Mouse (Mus musculus) cerebellum, adult (tissue): Measurements from ENCODE around the gene Zfp704.

Experiments used
- ATAC-seq: cut with Nextera tagmentation; 2 replicates; pipeline ENCODE4 v1.9.2; 2017; ENCODE audit warnings: mild to moderate bottlenecking, moderate library complexity, mixed read lengths; ENCODE audit not compliant: insufficient number of reproducible peaks, low FRiP score, low TSS enrichment

Zfp704 gene

DNA sequence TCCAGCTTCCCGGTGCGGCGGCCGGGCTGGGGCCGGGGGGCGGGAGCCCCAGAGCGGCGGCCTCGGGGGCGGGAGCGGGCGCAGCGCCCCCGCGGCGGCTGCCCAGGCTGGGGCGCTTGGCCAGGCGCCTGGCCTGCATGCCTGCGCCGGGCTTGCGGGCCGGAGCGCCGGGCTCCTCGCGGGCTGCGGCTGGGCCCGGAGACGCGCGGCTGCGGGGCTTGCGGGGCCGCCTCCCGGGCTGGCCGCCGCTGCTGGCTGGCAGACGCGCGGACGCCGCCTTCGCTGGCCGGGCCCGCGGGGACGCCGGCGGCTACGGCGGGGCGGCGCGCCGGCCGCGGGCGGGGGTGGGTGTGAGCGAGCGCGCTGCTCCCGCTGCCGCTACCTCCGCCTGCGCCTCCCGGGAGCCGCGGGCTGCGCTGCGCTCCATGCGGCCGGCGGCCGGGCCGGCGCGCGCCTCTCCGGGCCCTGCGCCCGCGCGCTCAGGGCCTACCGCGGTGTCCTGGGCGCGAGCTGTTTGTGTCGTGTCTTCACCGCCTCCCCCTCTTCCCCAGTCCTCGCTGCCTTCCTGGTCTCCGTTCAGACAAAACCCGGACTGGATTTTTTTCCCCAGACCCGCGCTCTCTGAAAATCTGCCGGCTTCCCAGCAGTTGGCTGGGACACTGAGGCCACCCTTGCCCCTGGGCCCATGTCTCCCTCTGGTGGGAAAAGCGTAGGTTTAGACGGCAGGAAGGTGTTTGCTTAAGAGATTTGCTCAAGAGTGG is at the start of gene Zfp704:
TSS of gene Zfp704 (minus strand) at position 505 of the 761 bp plus-strand sequence.
- peak; percentile 85 for ATAC-seq

DNA sequence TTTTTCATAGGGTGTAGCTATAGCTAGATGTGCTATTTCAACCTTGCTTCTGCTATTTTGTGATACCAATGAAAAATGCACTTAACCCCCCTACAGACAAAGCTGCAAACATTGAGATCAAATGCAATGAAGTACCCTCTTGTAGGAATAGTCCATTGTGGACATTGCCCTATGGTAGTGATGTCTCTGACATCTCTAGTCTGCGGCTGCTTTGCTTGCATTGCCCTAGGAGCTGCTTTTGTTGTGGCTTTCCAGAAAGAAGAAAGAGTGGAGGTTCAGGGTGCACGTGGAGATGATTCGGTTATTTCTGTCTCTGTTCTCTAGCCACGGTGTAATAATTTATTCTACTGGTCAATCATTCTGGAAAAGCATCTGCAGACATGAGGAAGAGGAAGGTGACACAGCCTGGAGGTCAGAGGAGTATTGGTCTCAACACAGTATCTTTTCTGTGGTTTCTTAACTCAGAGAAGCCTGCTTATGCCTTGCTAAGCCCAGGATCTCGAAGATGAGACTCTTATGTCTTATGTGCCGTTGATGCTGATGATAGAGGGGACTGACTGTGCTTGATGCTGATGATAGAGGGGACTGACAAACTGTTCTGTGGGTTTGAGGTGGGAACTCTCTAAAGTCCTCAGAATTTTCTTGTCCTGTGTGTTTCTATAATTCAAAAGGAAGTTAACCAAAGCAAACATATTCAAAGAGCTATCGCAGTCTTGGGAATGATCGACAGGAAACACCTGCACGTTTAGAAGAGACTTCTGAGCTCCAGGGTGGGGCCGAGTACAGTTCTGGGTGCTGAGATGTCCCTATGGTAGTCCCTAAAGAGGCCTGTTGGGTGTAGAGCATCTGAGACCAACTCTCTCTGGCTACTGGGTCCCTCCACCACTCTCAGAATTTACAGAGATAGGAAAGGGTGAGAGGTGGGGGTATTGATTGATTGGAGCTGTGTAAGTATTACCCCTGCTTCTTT is 23.4 kb upstream of the Zfp704 start:
- no peak for ATAC-seq

DNA sequence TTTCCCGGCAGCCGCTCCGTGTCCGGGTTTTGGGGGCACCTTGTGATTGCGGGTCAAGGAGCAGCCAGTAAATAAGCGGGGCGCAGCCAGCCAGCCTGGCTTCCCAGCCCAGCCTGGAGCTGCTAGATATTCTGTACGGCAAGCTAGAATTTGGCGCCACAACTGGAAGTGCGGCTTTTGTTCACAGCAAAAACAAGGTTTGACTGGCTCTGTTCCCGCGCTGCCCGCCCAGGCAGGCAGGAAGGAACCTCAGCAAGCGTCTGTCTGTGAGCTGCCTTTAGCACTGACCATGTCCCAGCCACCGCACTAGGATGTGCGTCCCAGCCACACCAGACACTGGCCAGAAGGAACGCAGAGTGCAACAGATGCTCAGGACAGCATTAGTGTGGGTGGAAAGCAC is 20.1 kb upstream of the Zfp704 start:
- ATAC-seq: peak; percentile 49; the same call in 1 of the 2 replicates

DNA sequence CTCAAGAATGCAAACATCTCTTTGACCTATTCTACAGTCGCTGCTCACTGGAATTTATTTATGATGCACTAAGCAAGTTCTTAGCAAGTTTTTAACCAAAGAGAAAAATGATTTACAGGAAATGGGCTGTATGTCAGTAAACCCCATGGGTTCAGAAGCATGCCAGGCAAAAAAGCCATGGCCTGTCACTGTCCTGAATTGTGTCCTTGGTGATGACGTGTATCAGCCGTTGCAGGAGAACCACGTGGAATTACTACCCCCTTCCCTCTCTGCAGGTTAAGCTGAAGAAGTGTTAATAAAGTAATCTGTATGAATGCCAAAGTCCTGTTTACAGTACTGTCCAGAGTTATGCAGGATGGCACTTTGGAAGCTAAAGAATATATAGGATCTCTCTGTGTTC is 18.2 kb upstream of the Zfp704 start:
- no peak for ATAC-seq

- no peak for ATAC-seq
These were observed 16.3 kb upstream of the Zfp704 start for GRCm38 (mm10) chr3:9626149-9626548.

DNA sequence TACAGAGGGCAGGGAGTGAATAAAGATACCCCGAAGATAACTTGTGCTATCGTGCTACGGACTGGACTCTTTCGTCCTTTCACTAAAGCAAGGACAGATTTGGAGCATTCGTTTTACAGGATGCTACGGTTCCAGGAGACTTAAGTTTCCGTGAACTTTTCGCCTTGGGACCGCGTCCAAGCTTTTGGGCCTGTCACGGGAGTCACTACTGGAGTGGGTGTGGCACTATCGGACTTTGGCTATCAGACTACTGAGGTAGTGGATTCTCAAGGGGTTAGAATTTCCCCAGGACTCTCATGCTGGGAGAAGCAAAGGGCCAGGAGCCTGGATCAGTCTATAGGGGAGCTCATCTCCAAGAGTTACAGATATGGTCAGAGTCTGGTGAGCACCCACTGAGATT is 10.7 kb upstream of the Zfp704 start:
- ATAC-seq: no peak

GRCm38 (mm10) chr3:9619562-9620275 is 9.8 kb upstream of the Zfp704 start:
- ATAC-seq: no peak

- ATAC-seq: no peak
These were observed 7.2 kb upstream of the Zfp704 start for GRCm38 (mm10) chr3:9617101-9617500.

GRCm38 (mm10) chr3:9614676-9615075 is 4.8 kb upstream of the Zfp704 start:
- ATAC-seq: no peak

- no peak for ATAC-seq
These were observed 4.1 kb upstream of the Zfp704 start for GRCm38 (mm10) chr3:9614011-9614410.

DNA sequence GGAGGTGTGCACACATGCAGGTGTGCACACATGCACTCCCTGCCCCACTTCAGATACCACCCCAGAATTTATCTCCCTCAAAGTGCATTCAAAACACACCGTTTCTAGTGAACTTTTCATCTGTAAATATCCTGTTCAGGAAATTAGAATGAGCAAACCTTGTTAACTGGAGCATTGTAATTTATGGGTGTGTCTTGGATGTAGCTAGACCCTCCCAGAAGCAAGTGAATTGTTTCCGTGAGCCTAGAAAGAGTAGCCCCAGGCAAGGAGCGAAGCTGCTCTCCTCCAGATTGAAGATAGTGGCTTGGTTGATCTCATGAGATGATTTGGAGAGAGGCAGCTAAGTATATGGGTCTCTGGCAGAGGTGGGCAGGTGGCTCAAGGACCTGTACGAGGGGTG is 1.3 kb upstream of the Zfp704 start:
- ATAC-seq: no peak

DNA sequence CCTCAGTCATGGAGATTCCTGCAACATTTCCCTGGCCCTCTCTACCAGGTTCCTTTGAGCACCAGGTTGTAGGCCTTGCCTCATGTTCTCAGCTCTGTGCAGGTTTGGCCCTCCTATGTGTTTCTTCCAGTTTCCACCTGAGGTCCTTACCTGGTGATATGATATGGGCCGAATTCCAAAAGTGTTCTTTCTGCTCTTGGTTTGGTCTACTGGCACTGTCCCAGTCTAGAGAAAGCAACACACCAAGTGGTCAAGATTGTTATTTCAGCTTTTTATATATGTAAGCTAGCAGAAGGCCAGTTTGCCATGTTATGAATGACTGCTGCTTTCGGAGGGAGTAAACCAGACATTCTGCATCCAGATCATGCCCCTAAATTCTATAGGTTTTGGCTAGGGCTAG is 541 bp upstream of the Zfp704 start:
- ATAC-seq: peak; percentile 4; the same call in 1 of the 2 replicates

- ATAC-seq: 0 out of 2 replicates have a peak, but pooled peaks have one; percentile 23
These were observed 842 bp downstream of the Zfp704 start for GRCm38 (mm10) chr3:9608906-9609580.

DNA sequence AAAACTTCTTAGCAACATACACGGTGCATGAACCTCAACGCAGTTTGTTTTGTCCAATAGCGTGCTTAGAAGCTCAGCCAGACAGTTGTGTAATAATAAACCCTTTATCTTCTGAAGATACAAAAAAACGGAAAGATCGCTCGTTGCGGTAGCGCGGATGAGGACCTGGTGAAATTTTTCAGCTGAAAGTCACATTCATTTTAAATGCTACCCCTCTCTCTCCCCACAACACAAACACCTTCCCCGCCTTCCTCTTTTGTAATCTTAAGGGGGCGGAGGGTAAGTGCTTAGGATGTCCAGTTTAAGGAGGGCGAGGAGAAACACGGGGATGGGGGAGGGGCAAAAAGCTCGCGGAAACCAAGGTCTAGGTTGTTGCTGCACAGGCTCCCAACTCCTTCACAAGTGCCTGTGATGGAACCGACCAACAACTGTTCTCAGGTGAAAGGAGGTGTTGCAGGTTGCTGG is 1.4 kb downstream of the Zfp704 start:
- ATAC-seq: 0 out of 2 replicates have a peak, but pooled peaks have one; percentile 3

DNA sequence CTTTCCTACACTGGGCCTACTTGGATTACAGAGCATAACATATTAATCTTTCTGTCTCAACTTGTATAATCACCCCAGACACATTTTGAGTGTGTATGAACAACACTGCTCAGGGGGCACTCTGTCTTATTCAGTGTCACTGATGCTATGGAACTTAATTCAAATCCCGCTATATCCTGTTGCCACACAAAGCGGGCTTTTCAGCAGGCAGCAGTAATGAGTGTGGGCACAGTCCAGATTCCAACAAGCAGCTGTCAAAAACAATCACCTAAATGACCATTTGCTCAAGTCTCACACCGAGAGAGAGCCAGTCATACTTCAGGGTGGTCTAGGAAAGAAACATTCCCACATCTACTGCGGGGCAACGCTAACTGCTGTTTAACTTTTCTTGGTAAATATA is 2.2 kb downstream of the Zfp704 start:
- no peak for ATAC-seq

GRCm38 (mm10) chr3:9605784-9606706 is 3.8 kb downstream of the Zfp704 start:
- ATAC-seq: no peak

GRCm38 (mm10) chr3:9604941-9605340 is 4.9 kb downstream of the Zfp704 start:
- no peak for ATAC-seq

GRCm38 (mm10) chr3:9603866-9604265 is 6.0 kb downstream of the Zfp704 start:
- no peak for ATAC-seq

GRCm38 (mm10) chr3:9600577-9600976 is 9.3 kb downstream of the Zfp704 start:
- no peak for ATAC-seq
